ENCODE assay signal across 8 mouse cellular contexts in genomic region chr6:125426383-125427360, GRCm38 (mm10). TPM values are rescaled to one million over a fixed set of nuclear protein-coding genes. Genes with fewer than 3 reads are reported as not detected.
DNase-seq lines count a peak whose midpoint lies in the region; ATAC-seq and TF ChIP-seq lines count a peak whose summit lies in the region.

No protein-coding gene starts in this region.

- TF ChIP-seq POLR2A in brain, embryonic 14.5 days (IDR thresholded peaks at IDR 0.05; ENCODE audit: borderline replicate concordance, extremely low read depth, insufficient read depth, insufficient read length, poor library complexity, severe bottlenecking), result no peak

- H3K79me2 ChIP-seq in C2C12 (ENCODE audit: control insufficient read depth, insufficient read depth), result peaks cover 15% of the 10 kb centered on the region

- 2% methylated on average over 25 of the region's 25 CpGs for WGBS in heart, embryonic 12.5 days
- WGBS in kidney, postnatal 0 days, result under 1% methylated on average over 25 of the region's 25 CpGs
- WGBS in liver, embryonic 12.5 days (ENCODE audit: insufficient replicate concordance), result 1% methylated on average over 24 of the region's 25 CpGs

- peak overlapping the region; percentile 6 for H3K4me3 ChIP-seq in C2C12 (ENCODE audit: insufficient read depth, poor library complexity, severe bottlenecking)
- peak overlapping the region; percentile 46 for H3K4me3 ChIP-seq in heart, embryonic 12.5 days
- peak overlapping the region; percentile 36 for H3K4me3 ChIP-seq in kidney, postnatal 0 days (replicated peaks; ENCODE audit: low read depth, low read length)
- peak overlapping the region; percentile 48 for H3K4me3 ChIP-seq in liver, embryonic 12.5 days

- peaks cover 3% of the 10 kb centered on the region for H3K79me3 ChIP-seq in C2C12 (ENCODE audit: low read depth)

- H3K27me3 ChIP-seq in C2C12 (ENCODE audit: control insufficient read depth, insufficient read depth, insufficient read length), result no peaks in the 10 kb centered on the region
- peaks cover 10% of the 10 kb centered on the region; the same call in 1 of the 2 replicates for H3K27me3 ChIP-seq in heart, embryonic 12.5 days (replicated peaks)
- no peaks in the 10 kb centered on the region for H3K27me3 ChIP-seq in kidney, postnatal 0 days (ENCODE audit: insufficient read depth, low read length)
- H3K27me3 ChIP-seq in liver, embryonic 12.5 days (replicated peaks), result 0 out of 2 replicates have a peak, but pooled peaks cover 5% of the 10 kb centered on the region
- H3K27me3 ChIP-seq in splenic B cell, adult 2 months (ENCODE audit: control insufficient read depth, insufficient read depth, low read length, poor library complexity, severe bottlenecking), result peaks cover 2% of the 10 kb centered on the region; the same call in 1 of the 2 replicates

- no peaks in the 10 kb centered on the region for H3K9me3 ChIP-seq in heart, embryonic 12.5 days (replicated peaks)
- H3K9me3 ChIP-seq in kidney, postnatal 0 days (replicated peaks; ENCODE audit: low read length), result no peaks in the 10 kb centered on the region
- H3K9me3 ChIP-seq in liver, embryonic 12.5 days (replicated peaks), result no peaks in the 10 kb centered on the region

- peak overlapping the region; percentile 90 for H3K4me2 ChIP-seq in heart, embryonic 12.5 days
- H3K4me2 ChIP-seq in kidney, postnatal 0 days (ENCODE audit: low read length), result peak overlapping the region; percentile 85
- peak overlapping the region; percentile 78 for H3K4me2 ChIP-seq in liver, embryonic 12.5 days

- H3K9ac ChIP-seq in heart, embryonic 12.5 days, result peak overlapping the region; percentile 76
- H3K9ac ChIP-seq in kidney, postnatal 0 days (ENCODE audit: low read depth, low read length), result peak overlapping the region; percentile 60
- peak overlapping the region; percentile 61 for H3K9ac ChIP-seq in liver, embryonic 12.5 days

- peak; percentile 81 for DNase-seq in brain, embryonic 14.5 days (ENCODE audit: low read depth)
- DNase-seq in kidney, postnatal 0 days (ENCODE audit: low spot score), result peak; percentile 93
- DNase-seq in naive thymus-derived CD4-positive, alpha-beta T cell, adult 2 months (ENCODE audit: low read depth), result peak; percentile 90
- peak; percentile 82 for DNase-seq in splenic B cell, adult 2 months (ENCODE audit: low read depth, low spot score)

- peak; percentile 80 for TF ChIP-seq CTCF in C2C12 (IDR thresholded peaks at IDR 0.05; ENCODE audit: control insufficient read depth, insufficient read depth, insufficient read length)
- peak; percentile 98 for TF ChIP-seq CTCF in brain, embryonic 14.5 days (IDR thresholded peaks at IDR 0.05; ENCODE audit: borderline replicate concordance, extremely low read depth, insufficient read depth, insufficient read length)
- peak; percentile 88 for TF ChIP-seq CTCF in kidney, postnatal 0 days (IDR thresholded peaks at IDR 0.05; ENCODE audit: low read depth)

- H3K36me3 ChIP-seq in C2C12 (ENCODE audit: control insufficient read depth, insufficient read depth), result no peaks in the 10 kb centered on the region
- H3K36me3 ChIP-seq in heart, embryonic 12.5 days, result no peaks in the 10 kb centered on the region
- H3K36me3 ChIP-seq in kidney, postnatal 0 days (ENCODE audit: insufficient read depth, low read length), result no peaks in the 10 kb centered on the region
- no peaks in the 10 kb centered on the region for H3K36me3 ChIP-seq in liver, embryonic 12.5 days
- H3K36me3 ChIP-seq in splenic B cell, adult 2 months (ENCODE audit: control insufficient read depth, insufficient read depth, low read length, poor library complexity, severe bottlenecking), result no peaks in the 10 kb centered on the region

- peak; percentile 88 for ATAC-seq in erythroblast, adult 5-6 weeks (replicated peaks; ENCODE audit: low FRiP score, poor library complexity, severe bottlenecking)
- peak; percentile 84 for ATAC-seq in heart, embryonic 12.5 days (ENCODE audit: insufficient number of reproducible peaks, low FRiP score)
- peak; percentile 86 for ATAC-seq in kidney, postnatal 0 days (replicated peaks; ENCODE audit: low FRiP score, low read depth)
- peak; percentile 87 for ATAC-seq in liver, embryonic 12.5 days

- H3K4me1 ChIP-seq in heart, embryonic 12.5 days (replicated peaks), result peaks cover 26% of the 10 kb centered on the region
- H3K4me1 ChIP-seq in kidney, postnatal 0 days (replicated peaks; ENCODE audit: insufficient read depth, low read length), result peaks cover 10% of the 10 kb centered on the region; the same call in 1 of the 2 replicates
- H3K4me1 ChIP-seq in liver, embryonic 12.5 days, result peaks cover 42% of the 10 kb centered on the region

- H3K27ac ChIP-seq in heart, embryonic 12.5 days (ENCODE audit: poor library complexity, severe bottlenecking), result no peak overlapping the region
- peak overlapping the region; percentile 86 for H3K27ac ChIP-seq in kidney, postnatal 0 days
- H3K27ac ChIP-seq in liver, embryonic 12.5 days, result no peak overlapping the region

- peak overlapping the region; percentile 71 for H3ac ChIP-seq in C2C12 (ENCODE audit: control insufficient read depth, insufficient read length, low read depth)

TF ChIP-seq in C2C12, 6 proteins besides CTCF, POLR2A, EP300 and RAD21:
- TF ChIP-seq FOSL1 (IDR thresholded peaks at IDR 0.05; ENCODE audit: insufficient read depth, low read length, poor library complexity, severe bottlenecking) (peak; percentile 82), MYOG (IDR thresholded peaks at IDR 0.05; ENCODE audit: control insufficient read depth, extremely low read depth, insufficient read length) (no peak)

RNA-seq across cellular contexts. Expression of gene Plekhg6, which starts 46.1 kb away (rescaled TPM):
- 0.09 TPM for polyA plus RNA-seq in C2C12 (2012; fragmentation: generic; extraction: Trizol)
- 0.13 and 0.23 TPM in 2 replicates for polyA plus RNA-seq in brain, embryonic 14.5 days (2012; rRNA removed)
- not detected in 2 replicates for total RNA-seq in erythroblast, adult 5-6 weeks (2015; ENCODE audit: low replicate concordance)
- total RNA-seq in erythroblast, adult 5-6 weeks (2017; ENCODE audit: low replicate concordance), result not detected in 2 replicates
- not detected in 2 replicates for polyA plus RNA-seq in heart, embryonic 12.5 days (2016; fragmentation: Nextera tagmentation; extraction: Ambion mirVana)
- polyA plus RNA-seq in kidney, postnatal 0 days (2015; fragmentation: Nextera tagmentation; extraction: Ambion mirVana), result 3.1 and 3.4 TPM in 2 replicates
- polyA plus RNA-seq in liver, embryonic 12.5 days (2016; fragmentation: Nextera tagmentation; extraction: Ambion mirVana), result 0.37 and 0.39 TPM in 2 replicates
